Mouse (Mus musculus) cerebellum, adult 2 months (tissue): ENCODE data around the gene Mzf1.

Experiments
- CTCF ChIP-seq: fragments of 200-500 bp; IDR thresholded peaks from 2 replicates; pipeline ENCODE4 v1.5.1; 2011; ENCODE audit warnings: low read depth, mild to moderate bottlenecking, control low read depth, low read length, moderate library complexity, borderline replicate concordance; ENCODE audit not compliant: insufficient read depth
- POLR2A ChIP-seq: fragments of 200-500 bp; IDR thresholded peaks from 2 replicates; pipeline ENCODE4 v1.6.1; 2011; ENCODE audit warnings: low read length, control low read depth, borderline replicate concordance; ENCODE audit not compliant: insufficient read depth

- TF ChIP-seq CTCF (no peak), POLR2A (no peak)
These were observed 13.3 kb downstream of the Mzf1 start for GRCm38 (mm10) chr7:13041256-13041655.
